Mouse (Mus musculus): ENCODE measurements around the gene Atp6v0d1. TPM values are rescaled to one million over a fixed set of nuclear protein-coding genes. Genes with fewer than 3 reads are reported as not detected.
"Not testable (repeated sequence)": the region's sequence is repeated elsewhere in the genome, so short reads cannot be mapped to it uniquely, and the experiment has no call there.

The Atp6v0d1 gene
- polyA plus RNA-seq, 1 experiment = 70.8 TPM

DNA sequence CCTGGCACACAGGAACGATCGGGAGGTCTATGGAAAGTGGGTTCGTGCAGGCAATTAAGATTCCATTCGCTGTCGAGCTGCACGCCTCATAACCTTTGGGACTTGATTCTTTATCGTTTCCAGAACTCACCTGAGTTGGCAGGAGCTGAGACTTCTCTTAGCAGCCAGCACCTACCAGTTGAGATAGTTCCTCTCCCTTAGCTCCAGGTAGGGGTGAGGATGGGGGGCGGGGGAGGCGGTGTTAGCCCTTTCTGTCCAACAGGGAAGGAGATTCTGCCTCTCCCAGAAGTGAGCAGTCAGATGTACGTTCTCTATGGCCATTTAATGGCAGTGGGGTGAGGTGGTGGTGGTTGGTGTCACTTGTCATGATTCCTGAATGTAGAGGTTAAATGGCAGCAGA lies 41.2 kb upstream of the Atp6v0d1 start:
- 9% methylated on average over 10 of the region's 10 CpGs for WGBS
- Histone ChIP-seq H3K4me1 (ENCODE audit: control insufficient read depth, insufficient read depth, insufficient read length, low read length) (peaks cover 10% of the 10 kb centered on the region), H3K4me3 (ENCODE audit: low read depth, low read length) (peak overlapping the region; percentile 90), H3K27ac (ENCODE audit: insufficient read depth, low read depth, low read length) (no peak overlapping the region), H3K36me3 (ENCODE audit: control insufficient read depth, insufficient read depth, low read length) (no peaks in the 10 kb centered on the region), H3K27me3 (ENCODE audit: control insufficient read depth, insufficient read depth, low read length) (no peaks in the 10 kb centered on the region)
- TF ChIP-seq POLR2A (IDR thresholded peaks at IDR 0.05; ENCODE audit: low read depth, low read length) (no peak), CTCF (IDR thresholded peaks at IDR 0.05; ENCODE audit: extremely low read depth, insufficient read length, insufficient replicate concordance, low read depth, low read length) (no peak)

DNA sequence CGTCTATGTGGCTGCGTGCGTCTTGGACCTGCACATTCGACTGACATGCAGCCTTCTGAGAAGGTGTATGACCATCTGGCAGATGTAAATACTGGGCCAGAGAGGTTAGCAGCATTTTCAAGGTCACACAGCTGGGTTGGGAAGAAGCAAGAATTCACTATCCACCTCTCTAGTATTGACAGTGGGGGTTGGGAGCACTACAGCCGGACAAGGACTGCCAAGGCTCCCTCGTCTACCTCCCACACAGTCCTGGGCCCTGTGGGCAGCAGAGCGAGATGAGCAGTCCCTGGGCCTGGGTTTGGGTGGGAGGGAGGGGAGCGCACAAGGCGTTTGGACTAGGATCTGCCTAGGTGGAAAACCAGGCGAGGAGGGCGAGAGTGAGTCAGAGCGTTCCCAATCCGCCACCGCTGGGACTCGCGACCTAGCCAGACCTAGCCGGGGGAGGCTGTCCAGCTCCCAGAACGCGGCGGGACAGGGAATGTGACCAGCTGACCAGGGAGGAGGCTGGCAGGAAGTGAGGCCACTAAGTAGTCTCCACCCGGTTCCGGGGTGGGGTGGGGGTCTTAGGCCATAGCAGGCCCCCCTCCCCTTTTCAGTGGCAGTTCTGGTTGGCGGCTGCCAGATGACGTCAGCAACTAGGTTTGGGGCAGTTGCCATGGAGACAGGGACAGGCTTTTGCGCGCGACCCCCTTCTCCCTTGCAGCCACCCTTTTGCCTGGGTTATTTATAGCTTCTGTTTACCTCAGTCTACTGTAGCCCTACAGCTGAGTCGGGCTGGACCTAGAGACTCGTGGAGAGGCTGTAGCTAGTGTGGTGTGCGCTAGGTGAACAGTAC lies 40.6 kb upstream of the Atp6v0d1 start:
- TF ChIP-seq CTCF (IDR thresholded peaks at IDR 0.05; ENCODE audit: extremely low read depth, insufficient read length, insufficient replicate concordance, low read depth, low read length) = no peak
- no peak for TF ChIP-seq POLR2A (IDR thresholded peaks at IDR 0.05; ENCODE audit: low read depth, low read length)
- peak overlapping the region; percentile 58 for H3K27ac ChIP-seq (ENCODE audit: insufficient read depth, low read depth, low read length)
- H3K4me1 ChIP-seq (ENCODE audit: control insufficient read depth, insufficient read depth, insufficient read length, low read length) = peaks cover 10% of the 10 kb centered on the region
- whole genome bisulfite sequencing = 2% methylated on average over 30 of the region's 30 CpGs
- no peaks in the 10 kb centered on the region for H3K27me3 ChIP-seq (ENCODE audit: control insufficient read depth, insufficient read depth, low read length)
- H3K4me3 ChIP-seq (ENCODE audit: low read depth, low read length) = peak overlapping the region; percentile 90
- H3K36me3 ChIP-seq (ENCODE audit: control insufficient read depth, insufficient read depth, low read length) = no peaks in the 10 kb centered on the region

GRCm38 (mm10) chr8:105605491-105606188 lies 39.8 kb upstream of the Atp6v0d1 start:
- no peak for TF ChIP-seq POLR2A (IDR thresholded peaks at IDR 0.05; ENCODE audit: low read depth, low read length)
- TF ChIP-seq CTCF (IDR thresholded peaks at IDR 0.05; ENCODE audit: extremely low read depth, insufficient read length, insufficient replicate concordance, low read depth, low read length) = no peak; the same call in 1 of the 2 replicates
- Histone ChIP-seq H3K4me1 (ENCODE audit: control insufficient read depth, insufficient read depth, insufficient read length, low read length) (peaks cover 10% of the 10 kb centered on the region), H3K36me3 (ENCODE audit: control insufficient read depth, insufficient read depth, low read length) (no peaks in the 10 kb centered on the region), H3K27me3 (ENCODE audit: control insufficient read depth, insufficient read depth, low read length) (no peaks in the 10 kb centered on the region), H3K27ac (ENCODE audit: insufficient read depth, low read depth, low read length) (peak overlapping the region; percentile 72), H3K4me3 (ENCODE audit: low read depth, low read length) (peak overlapping the region; percentile 90)
- under 1% methylated on average over 39 of the region's 39 CpGs for WGBS

DNA sequence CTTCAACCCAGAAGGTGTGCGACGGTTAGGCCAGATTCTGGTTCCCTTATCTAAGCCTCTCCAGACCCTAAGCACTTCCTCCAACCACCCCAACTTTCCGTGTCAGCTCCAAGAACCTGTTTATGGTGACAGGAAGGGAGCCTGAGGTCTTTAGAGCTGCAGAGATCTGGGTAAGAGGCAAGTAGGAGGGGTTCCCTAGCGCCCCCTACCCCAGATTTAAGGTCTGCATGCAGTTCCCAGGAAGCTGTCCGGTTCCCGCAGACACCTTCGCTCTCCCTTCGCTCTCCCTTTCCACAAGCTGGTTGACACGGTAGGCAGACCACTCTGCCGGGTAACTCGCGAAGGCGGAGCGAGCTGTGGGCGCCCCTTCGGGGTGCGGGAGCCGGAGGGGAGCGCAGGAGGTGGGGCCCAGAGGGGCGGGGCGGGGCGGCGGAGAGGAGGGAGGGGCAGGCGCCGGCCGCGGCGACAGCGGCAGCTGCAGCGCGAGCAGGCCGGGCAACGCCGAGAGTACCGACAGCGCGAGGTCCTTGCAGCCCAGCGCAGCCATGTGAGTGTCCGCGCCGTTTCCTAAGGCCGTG lies 39.0 kb upstream of the Atp6v0d1 start, which contains the start of gene Ripor1:
Gene Ripor1 (plus strand): TSS at position 452 of the 578 bp plus-strand sequence.
- TF ChIP-seq CTCF (IDR thresholded peaks at IDR 0.05; ENCODE audit: extremely low read depth, insufficient read length, insufficient replicate concordance, low read depth, low read length) (peak; percentile 60; the same call in 1 of the 2 replicates), POLR2A (IDR thresholded peaks at IDR 0.05; ENCODE audit: low read depth, low read length) (peak; percentile 53; the same call in 1 of the 2 replicates)
- H3K36me3 ChIP-seq (ENCODE audit: control insufficient read depth, insufficient read depth, low read length) = no peaks in the 10 kb centered on the region

GRCm38 (mm10) chr8:105602540-105602939 lies 36.7 kb upstream of the Atp6v0d1 start:
- 73% methylated on average over 3 of the region's 3 CpGs for WGBS
- not testable (repeated sequence) for H3K27me3 ChIP-seq (ENCODE audit: control insufficient read depth, insufficient read depth, low read length); H3K27ac ChIP-seq (ENCODE audit: insufficient read depth, low read depth, low read length); H3K4me1 ChIP-seq (ENCODE audit: control insufficient read depth, insufficient read depth, insufficient read length, low read length); H3K4me3 ChIP-seq (ENCODE audit: low read depth, low read length); H3K36me3 ChIP-seq (ENCODE audit: control insufficient read depth, insufficient read depth, low read length)

More for the DNA sequence above, 39.0 kb upstream of the Atp6v0d1 start, which contains the start of gene Ripor1:
- peak within 1 kb of the TSS; percentile 72 for H3K27ac ChIP-seq (ENCODE audit: insufficient read depth, low read depth, low read length)
- WGBS = under 1% methylated on average over 37 of the region's 42 CpGs
- H3K4me1 ChIP-seq (ENCODE audit: control insufficient read depth, insufficient read depth, insufficient read length, low read length) = peaks cover 10% of the 10 kb centered on the region
- peak within 1 kb of the TSS; percentile 90 for H3K4me3 ChIP-seq (ENCODE audit: low read depth, low read length)
- H3K27me3 ChIP-seq (ENCODE audit: control insufficient read depth, insufficient read depth, low read length) = no peaks in the 10 kb centered on the region

DNA sequence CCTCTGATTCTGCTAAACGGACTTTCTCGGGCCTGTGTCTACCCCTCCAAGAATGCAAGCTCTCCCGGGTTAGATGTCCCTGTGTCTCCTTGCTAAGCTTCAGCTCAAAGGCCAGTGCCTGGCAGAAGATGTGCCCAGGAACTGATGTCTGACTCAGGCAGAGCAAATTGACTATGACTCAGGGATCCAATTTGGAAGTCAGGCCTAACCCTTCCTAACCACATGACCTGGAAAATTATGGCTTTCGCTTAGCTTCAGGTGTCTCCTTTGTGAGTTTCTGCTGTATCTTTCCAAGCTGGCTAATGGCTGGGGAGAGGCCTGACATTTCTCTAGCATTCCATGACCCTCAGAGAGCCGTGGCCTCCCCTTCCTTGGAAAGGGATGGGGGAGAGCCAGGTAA lies 35.5 kb upstream of the Atp6v0d1 start:
- Histone ChIP-seq H3K36me3 (ENCODE audit: control insufficient read depth, insufficient read depth, low read length) (no peaks in the 10 kb centered on the region), H3K27me3 (ENCODE audit: control insufficient read depth, insufficient read depth, low read length) (no peaks in the 10 kb centered on the region), H3K4me1 (ENCODE audit: control insufficient read depth, insufficient read depth, insufficient read length, low read length) (no peaks in the 10 kb centered on the region; the same call in 1 of the 2 replicates), H3K4me3 (ENCODE audit: low read depth, low read length) (no peak overlapping the region), H3K27ac (ENCODE audit: insufficient read depth, low read depth, low read length) (no peak overlapping the region)
- WGBS = 83% methylated on average over 5 of the region's 5 CpGs
- TF ChIP-seq CTCF (IDR thresholded peaks at IDR 0.05; ENCODE audit: extremely low read depth, insufficient read length, insufficient replicate concordance, low read depth, low read length) (no peak), POLR2A (IDR thresholded peaks at IDR 0.05; ENCODE audit: low read depth, low read length) (no peak)

DNA sequence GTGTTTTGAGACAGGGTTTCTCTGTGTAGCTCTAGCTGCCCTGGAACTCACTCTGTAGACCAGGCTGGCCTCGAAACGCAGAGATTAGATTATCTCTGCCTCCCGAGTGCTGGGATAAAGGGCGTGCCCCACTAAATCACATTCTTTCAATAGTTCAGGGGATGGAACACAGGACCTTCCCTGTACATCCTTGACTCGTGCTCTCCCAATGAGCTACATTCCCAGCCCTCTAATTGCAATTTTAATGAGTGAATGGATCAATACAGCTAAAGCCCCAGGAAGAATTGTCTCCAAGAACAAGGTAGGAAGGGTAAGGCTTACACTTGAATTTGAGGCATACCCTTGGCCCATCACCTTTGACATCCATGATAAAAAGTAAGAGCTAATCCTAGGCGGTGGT lies 32.9 kb upstream of the Atp6v0d1 start:
- Histone ChIP-seq H3K4me1 (ENCODE audit: control insufficient read depth, insufficient read depth, insufficient read length, low read length) (no peaks in the 10 kb centered on the region), H3K36me3 (ENCODE audit: control insufficient read depth, insufficient read depth, low read length) (no peaks in the 10 kb centered on the region), H3K27ac (ENCODE audit: insufficient read depth, low read depth, low read length) (no peak overlapping the region), H3K4me3 (ENCODE audit: low read depth, low read length) (no peak overlapping the region), H3K27me3 (ENCODE audit: control insufficient read depth, insufficient read depth, low read length) (no peaks in the 10 kb centered on the region)
- WGBS = 45% methylated on average over 6 of the region's 6 CpGs
- TF ChIP-seq CTCF (IDR thresholded peaks at IDR 0.05; ENCODE audit: extremely low read depth, insufficient read length, insufficient replicate concordance, low read depth, low read length) = no peak
- no peak for TF ChIP-seq POLR2A (IDR thresholded peaks at IDR 0.05; ENCODE audit: low read depth, low read length)

Measured in small intestine, adult 2 months (tissue).